In the genomic region with DNA sequence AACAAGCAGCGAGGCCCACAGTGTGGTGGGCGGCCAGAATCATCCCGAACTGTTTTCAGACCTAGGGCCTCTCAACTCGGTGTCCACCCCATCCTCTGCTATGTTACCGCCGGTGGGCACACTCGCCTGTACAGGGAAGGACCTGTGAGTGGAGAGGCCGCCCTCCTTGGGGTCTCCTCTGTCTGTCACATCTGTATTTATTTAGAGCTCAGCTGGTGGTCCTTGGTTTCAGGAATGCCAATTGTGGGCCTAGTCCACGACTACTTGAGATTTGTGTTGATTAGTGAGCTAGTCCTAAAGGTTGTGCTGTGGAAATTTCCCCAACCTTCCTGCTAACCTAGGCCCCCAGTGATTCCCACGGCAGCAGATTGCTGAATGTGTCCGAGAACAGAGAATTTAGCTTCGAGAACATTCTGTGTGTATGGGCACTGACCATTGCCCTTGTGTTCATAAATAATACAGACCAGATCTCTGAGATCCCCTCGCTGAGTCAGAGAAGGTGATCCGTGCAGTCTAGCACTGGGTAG, we compare ENCODE assay signal across 10 mouse cellular contexts.
DNase-seq lines count a peak whose midpoint lies in the region; ATAC-seq and TF ChIP-seq lines count a peak whose summit lies in the region.
"Had no signal": no experiment of that assay in that cellular context is flagged by ENCODE, and none has a peak within 500 bp of the region (broad histone marks: within the 10 kb centered on the region; RNA-seq: fewer than 3 reads in every experiment).

No protein-coding gene starts in this region.

- TF ChIP-seq EP300 in liver, postnatal 0 days (IDR thresholded peaks at IDR 0.05; ENCODE audit: low read depth) = no peak

- no peaks in the 10 kb centered on the region for H3K36me3 ChIP-seq in forebrain, embryonic 11.5 days (ENCODE audit: control insufficient read depth, insufficient read depth, low read length)
- H3K36me3 ChIP-seq in forebrain, embryonic 14.5 days (ENCODE audit: control insufficient read depth, insufficient read depth, low read length) = no peaks in the 10 kb centered on the region
- no peaks in the 10 kb centered on the region for H3K36me3 ChIP-seq in kidney, embryonic 14.5 days (ENCODE audit: control insufficient read depth, insufficient read depth, low read length)
- H3K36me3 ChIP-seq in embryonic facial prominence, embryonic 13.5 days = no peaks in the 10 kb centered on the region
- H3K36me3 ChIP-seq in neural tube, embryonic 12.5 days = no peaks in the 10 kb centered on the region
- no peaks in the 10 kb centered on the region for H3K36me3 ChIP-seq in liver, postnatal 0 days (replicated peaks; ENCODE audit: insufficient read depth, low read length)

- H3K4me2 ChIP-seq in forebrain, embryonic 11.5 days (ENCODE audit: low read depth, low read length, severe bottlenecking) = peak overlapping the region; percentile 88; the same call in 1 of the 2 replicates
- no peak overlapping the region for H3K4me2 ChIP-seq in forebrain, embryonic 14.5 days (ENCODE audit: low read length)
- peak overlapping the region; percentile 72 for H3K4me2 ChIP-seq in kidney, embryonic 14.5 days (replicated peaks; ENCODE audit: low read depth, low read length)
- peak overlapping the region; percentile 83 for H3K4me2 ChIP-seq in embryonic facial prominence, embryonic 13.5 days
- H3K4me2 ChIP-seq in neural tube, embryonic 12.5 days (replicated peaks) = peak overlapping the region; percentile 99
- no peak overlapping the region for H3K4me2 ChIP-seq in liver, postnatal 0 days (ENCODE audit: low read depth, low read length)

- H3K9me3 ChIP-seq in forebrain, embryonic 11.5 days (ENCODE audit: control insufficient read depth, low read length) = no peaks in the 10 kb centered on the region
- no peaks in the 10 kb centered on the region for H3K9me3 ChIP-seq in forebrain, embryonic 14.5 days (replicated peaks; ENCODE audit: control insufficient read depth, low read length)
- no peaks in the 10 kb centered on the region for H3K9me3 ChIP-seq in kidney, embryonic 14.5 days (ENCODE audit: control insufficient read depth, low read length)
- H3K9me3 ChIP-seq in embryonic facial prominence, embryonic 13.5 days = no peaks in the 10 kb centered on the region
- H3K9me3 ChIP-seq in neural tube, embryonic 12.5 days = no peaks in the 10 kb centered on the region
- H3K9me3 ChIP-seq in liver, postnatal 0 days (ENCODE audit: low read length) = no peaks in the 10 kb centered on the region

- no peak overlapping the region for H3K9ac ChIP-seq in forebrain, embryonic 11.5 days (ENCODE audit: low read length)
- H3K9ac ChIP-seq in forebrain, embryonic 14.5 days (ENCODE audit: low read length) = no peak overlapping the region
- H3K9ac ChIP-seq in kidney, embryonic 14.5 days (ENCODE audit: low read depth, low read length) = peak overlapping the region; percentile 62; the same call in 1 of the 2 replicates
- peak overlapping the region; percentile 83 for H3K9ac ChIP-seq in embryonic facial prominence, embryonic 13.5 days
- H3K9ac ChIP-seq in neural tube, embryonic 12.5 days = no peak overlapping the region
- no peak overlapping the region for H3K9ac ChIP-seq in liver, postnatal 0 days (replicated peaks)

- TF ChIP-seq CTCF in liver, postnatal 0 days (IDR thresholded peaks at IDR 0.05; ENCODE audit: low read depth) = no peak

- H3K4me3 ChIP-seq in forebrain, embryonic 11.5 days (ENCODE audit: low read depth, low read length) = peak overlapping the region; percentile 41; the same call in 1 of the 2 replicates
- H3K4me3 ChIP-seq in forebrain, embryonic 14.5 days (ENCODE audit: low read depth, low read length) = no peak overlapping the region
- H3K4me3 ChIP-seq in kidney, embryonic 14.5 days (ENCODE audit: low read length) = peak overlapping the region; percentile 41; the same call in 1 of the 2 replicates
- H3K4me3 ChIP-seq in embryonic facial prominence, embryonic 13.5 days = peak overlapping the region; percentile 56
- no peak overlapping the region for H3K4me3 ChIP-seq in neural tube, embryonic 12.5 days
- H3K4me3 ChIP-seq in liver, postnatal 0 days (ENCODE audit: low read depth, low read length) = no peak overlapping the region

- H3K27ac ChIP-seq in forebrain, embryonic 11.5 days (ENCODE audit: low read depth, low read length) = 0 out of 2 replicates have a peak overlapping the region, but pooled peaks have one; percentile 39
- no peak overlapping the region for H3K27ac ChIP-seq in forebrain, embryonic 14.5 days (ENCODE audit: low read depth, low read length)
- peak overlapping the region; percentile 73 for H3K27ac ChIP-seq in kidney, embryonic 14.5 days (ENCODE audit: low read depth, low read length)
- peak overlapping the region; percentile 89 for H3K27ac ChIP-seq in embryonic facial prominence, embryonic 13.5 days
- H3K27ac ChIP-seq in neural tube, embryonic 12.5 days = no peak overlapping the region
- H3K27ac ChIP-seq in liver, postnatal 0 days (ENCODE audit: low read depth) = no peak overlapping the region

- no peak for DNase-seq in forebrain, embryonic 11.5 days (ENCODE audit: low spot score)
- no peak for DNase-seq in forebrain, embryonic 14.5 days (ENCODE audit: low spot score)
- no peak for DNase-seq in kidney, adult 11 months
- no peak for DNase-seq in liver, postnatal 0 days
- no peak for DNase-seq in spleen, adult 12 weeks (ENCODE audit: low spot score)
- DNase-seq: left cerebral cortex, postnatal 4 days; lung, postnatal 36 days had no signal

- peaks cover 48% of the 10 kb centered on the region for H3K27me3 ChIP-seq in forebrain, embryonic 11.5 days (ENCODE audit: control insufficient read depth, insufficient read depth, low read length)
- peaks cover 55% of the 10 kb centered on the region for H3K27me3 ChIP-seq in forebrain, embryonic 14.5 days (replicated peaks; ENCODE audit: control insufficient read depth, insufficient read depth, low read length)
- peaks cover 42% of the 10 kb centered on the region for H3K27me3 ChIP-seq in kidney, embryonic 14.5 days (ENCODE audit: control insufficient read depth, insufficient read depth, low read length)
- H3K27me3 ChIP-seq in embryonic facial prominence, embryonic 13.5 days = peaks cover 52% of the 10 kb centered on the region
- H3K27me3 ChIP-seq in neural tube, embryonic 12.5 days (replicated peaks) = peaks cover 59% of the 10 kb centered on the region
- peaks cover 54% of the 10 kb centered on the region for H3K27me3 ChIP-seq in liver, postnatal 0 days (ENCODE audit: insufficient read depth, low read length)

- peaks cover 11% of the 10 kb centered on the region for H3K4me1 ChIP-seq in forebrain, embryonic 11.5 days (replicated peaks; ENCODE audit: control insufficient read depth, insufficient read depth, low read length)
- peaks cover 8% of the 10 kb centered on the region; the same call in 1 of the 2 replicates for H3K4me1 ChIP-seq in forebrain, embryonic 14.5 days (ENCODE audit: control insufficient read depth, insufficient read depth, low read length)
- H3K4me1 ChIP-seq in kidney, embryonic 14.5 days (ENCODE audit: control insufficient read depth, insufficient read depth, low read length) = peaks cover 4% of the 10 kb centered on the region; the same call in 1 of the 2 replicates
- peaks cover 52% of the 10 kb centered on the region for H3K4me1 ChIP-seq in embryonic facial prominence, embryonic 13.5 days
- H3K4me1 ChIP-seq in neural tube, embryonic 12.5 days = peaks cover 22% of the 10 kb centered on the region
- peaks cover 7% of the 10 kb centered on the region; the same call in 1 of the 2 replicates for H3K4me1 ChIP-seq in liver, postnatal 0 days (ENCODE audit: insufficient read depth)

- 0 out of 2 replicates have a peak, but pooled peaks have one; percentile 3 for ATAC-seq in forebrain, embryonic 11.5 days (replicated peaks; ENCODE audit: low FRiP score)
- ATAC-seq in forebrain, embryonic 14.5 days = no peak
- ATAC-seq in kidney, embryonic 14.5 days (ENCODE audit: low FRiP score, low TSS enrichment) = peak; percentile 21; the same call in 1 of the 2 replicates
- ATAC-seq in embryonic facial prominence, embryonic 13.5 days (ENCODE audit: insufficient number of reproducible peaks, insufficient read depth, low FRiP score, low TSS enrichment, low read depth) = peak; percentile 34; the same call in 1 of the 2 replicates
- 0 out of 2 replicates have a peak, but pooled peaks have one; percentile 11 for ATAC-seq in neural tube, embryonic 12.5 days (ENCODE audit: low FRiP score, low read depth)
- no peak for ATAC-seq in liver, postnatal 0 days

- WGBS in forebrain, embryonic 11.5 days = 20% methylated on average over 14 of the region's 14 CpGs
- WGBS in forebrain, embryonic 14.5 days = 31% methylated on average over 14 of the region's 14 CpGs
- 30% methylated on average over 14 of the region's 14 CpGs for WGBS in kidney, embryonic 14.5 days
- WGBS in embryonic facial prominence, embryonic 13.5 days = 24% methylated on average over 14 of the region's 14 CpGs
- 25% methylated on average over 14 of the region's 14 CpGs for WGBS in neural tube, embryonic 12.5 days
- 40% methylated on average over 14 of the region's 14 CpGs for WGBS in liver, postnatal 0 days (ENCODE audit: insufficient replicate concordance)

Comparison
In these comparisons a context has a peak if more than half of its experiments do, and no peak if none do; other contexts are left out.
1. ATAC-seq: peak in forebrain, embryonic 11.5 days (single experiment), kidney, embryonic 14.5 days (single experiment), embryonic facial prominence, embryonic 13.5 days (single experiment) and neural tube, embryonic 12.5 days (single experiment); none in forebrain, embryonic 14.5 days (single experiment) and liver, postnatal 0 days (single experiment).
2. H3K27ac ChIP-seq: peak in forebrain, embryonic 11.5 days (single experiment), kidney, embryonic 14.5 days (single experiment) and embryonic facial prominence, embryonic 13.5 days (single experiment); none in forebrain, embryonic 14.5 days (single experiment), neural tube, embryonic 12.5 days (single experiment) and liver, postnatal 0 days (single experiment).
3. H3K4me2 ChIP-seq: peak in forebrain, embryonic 11.5 days (single experiment), kidney, embryonic 14.5 days (single experiment), embryonic facial prominence, embryonic 13.5 days (single experiment) and neural tube, embryonic 12.5 days (single experiment); none in forebrain, embryonic 14.5 days (single experiment) and liver, postnatal 0 days (single experiment).
4. H3K4me3 ChIP-seq: peak in forebrain, embryonic 11.5 days (single experiment), kidney, embryonic 14.5 days (single experiment) and embryonic facial prominence, embryonic 13.5 days (single experiment); none in forebrain, embryonic 14.5 days (single experiment), neural tube, embryonic 12.5 days (single experiment) and liver, postnatal 0 days (single experiment).
5. H3K9ac ChIP-seq: peak in kidney, embryonic 14.5 days (single experiment) and embryonic facial prominence, embryonic 13.5 days (single experiment); none in forebrain, embryonic 11.5 days (single experiment), forebrain, embryonic 14.5 days (single experiment), neural tube, embryonic 12.5 days (single experiment) and liver, postnatal 0 days (single experiment).